Mouse (Mus musculus) cortical plate, adult 2 months (tissue): Measurements from ENCODE around the gene Arap2. TPM values are rescaled to one million over a fixed set of nuclear protein-coding genes. Genes with fewer than 3 reads are reported as not detected.

Experiments
- H3K27ac ChIP-seq: fragments of 200-500 bp; 2 replicates; pipeline ENCODE4 v1.5.1; 2012; ENCODE audit warnings: low read length, control low read depth, inconsistent platforms; ENCODE audit not compliant: insufficient read depth
- H3K4me1 ChIP-seq: fragments of 200-500 bp; 2 replicates; pipeline ENCODE4 v1.6.1; 2011; ENCODE audit warnings: low read length; ENCODE audit not compliant: control insufficient read depth, insufficient read depth
- H3K4me3 ChIP-seq: fragments of 200-500 bp; 2 replicates; pipeline ENCODE4 v1.5.1; 2011; ENCODE audit warnings: mild to moderate bottlenecking, low read length, control low read depth; ENCODE audit not compliant: insufficient read depth
- CTCF ChIP-seq: fragments of 200-500 bp; IDR thresholded peaks from 2 replicates; pipeline ENCODE4 v1.5.1; 2011; ENCODE audit warnings: mild to moderate bottlenecking, control low read depth, low read length; ENCODE audit not compliant: insufficient read depth; ENCODE audit errors: extremely low read depth
- POLR2A ChIP-seq: fragments of 200-500 bp; IDR thresholded peaks from 2 replicates; pipeline ENCODE4 v1.6.1; 2011; ENCODE audit warnings: mild to moderate bottlenecking, low read length, control low read depth; ENCODE audit not compliant: insufficient read depth; ENCODE audit errors: extremely low read depth
- polyA plus RNA-seq: library from polyadenylated mRNA; depleted of rRNA; stranded (reverse); fragments of >200 nt; gene quantifications from 2 replicates; pipeline ENCODE4 v1.2.3, GENCODE M21; 2012

Arap2 gene
- polyA plus RNA-seq, 1 experiment = 48.1 TPM

DNA sequence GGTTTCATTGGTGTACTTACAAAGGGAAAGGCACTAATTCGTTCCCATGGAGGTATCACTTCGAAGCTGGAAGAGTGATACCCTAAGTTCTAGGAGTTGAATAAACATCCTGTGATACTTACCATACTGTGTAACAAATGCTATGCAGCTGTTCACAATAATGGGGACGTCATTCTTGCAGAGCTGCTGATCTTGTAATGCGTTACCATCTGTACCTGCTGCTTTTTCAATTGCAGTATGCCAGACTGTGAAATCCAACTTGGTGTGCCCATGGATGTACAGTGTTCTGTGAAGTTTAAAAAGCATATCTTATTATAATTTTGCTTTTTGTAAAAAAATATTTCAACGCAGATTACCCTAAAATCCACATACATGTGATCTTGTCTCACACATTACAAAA, 112.0 kb downstream of the Arap2 start:
- Histone ChIP-seq H3K4me1 (no peaks in the 10 kb centered on the region), H3K4me3 (no peak overlapping the region), H3K27ac (no peak overlapping the region)
- TF ChIP-seq POLR2A (no peak), CTCF (no peak)

- no peak for TF ChIP-seq POLR2A
- TF ChIP-seq CTCF = no peak
- H3K4me3 ChIP-seq = no peak overlapping the region
- H3K27ac ChIP-seq = no peak overlapping the region
- H3K4me1 ChIP-seq = no peaks in the 10 kb centered on the region
Observed at GRCm38 (mm10) chr5:62642330-62642729, 123.6 kb downstream of the Arap2 start.

- Histone ChIP-seq H3K4me3 (no peak overlapping the region), H3K27ac (no peak overlapping the region), H3K4me1 (no peaks in the 10 kb centered on the region)
- TF ChIP-seq POLR2A (no peak), CTCF (no peak)
Observed at GRCm38 (mm10) chr5:62640501-62640900, 125.5 kb downstream of the Arap2 start.

- TF ChIP-seq POLR2A (no peak), CTCF (no peak)
- Histone ChIP-seq H3K27ac (no peak overlapping the region), H3K4me1 (no peaks in the 10 kb centered on the region), H3K4me3 (no peak overlapping the region)
Observed at GRCm38 (mm10) chr5:62636341-62636740, 129.6 kb downstream of the Arap2 start.

DNA sequence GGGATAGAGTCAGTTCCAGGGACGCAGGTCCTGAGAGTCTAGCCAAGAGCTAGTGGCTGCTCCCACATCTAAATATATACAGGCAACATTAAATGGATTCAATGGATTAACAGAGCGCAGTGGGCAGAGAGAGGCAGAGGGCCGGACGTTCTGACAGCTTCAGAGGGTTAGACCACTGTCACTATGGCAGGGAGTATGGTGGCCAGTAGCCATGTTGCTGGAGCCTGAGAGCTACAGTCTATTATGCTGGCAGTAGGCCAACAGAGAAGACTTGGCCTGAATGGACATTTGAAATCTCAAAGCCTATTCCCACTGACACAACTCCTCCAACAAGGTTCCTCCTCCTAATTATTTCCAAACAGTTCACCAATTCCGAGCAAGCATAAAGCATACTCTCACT, 137.1 kb downstream of the Arap2 start:
- TF ChIP-seq CTCF = no peak
- no peak for TF ChIP-seq POLR2A

DNA sequence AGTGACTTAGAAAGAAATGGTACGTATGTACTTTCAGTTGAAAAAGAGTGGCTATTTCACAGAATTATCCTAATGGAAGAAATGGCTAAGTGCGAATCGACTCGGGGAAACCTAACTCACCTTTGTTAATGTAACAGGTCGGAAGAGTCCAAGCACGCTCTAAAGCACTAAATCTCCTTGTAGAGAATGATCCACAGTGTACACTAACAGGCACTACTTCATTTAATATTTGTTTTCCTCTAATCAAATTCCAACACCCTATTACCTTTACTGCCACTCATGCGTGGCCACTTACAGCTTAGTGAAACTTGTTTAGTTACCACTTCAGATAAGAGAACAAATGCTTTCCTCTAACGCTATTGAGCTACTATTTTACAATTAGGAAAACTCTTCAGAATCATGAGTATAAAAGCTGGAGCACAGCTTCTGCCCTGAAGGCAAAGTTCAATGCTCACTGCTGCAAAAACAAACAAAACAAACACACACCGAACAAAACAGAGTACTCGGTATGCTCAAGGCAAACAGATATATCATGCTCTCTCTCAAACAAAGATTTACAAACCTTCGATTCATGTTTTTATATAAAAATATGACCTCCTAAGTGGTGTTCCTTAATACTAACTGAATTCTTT, 143.0 kb downstream of the Arap2 start:
- TF ChIP-seq POLR2A (no peak), CTCF (no peak)
- Histone ChIP-seq H3K4me3 (no peak overlapping the region), H3K27ac (no peak overlapping the region), H3K4me1 (no peaks in the 10 kb centered on the region)

More for the DNA sequence above, 137.1 kb downstream of the Arap2 start:
- Histone ChIP-seq H3K4me3 (no peak overlapping the region), H3K4me1 (no peaks in the 10 kb centered on the region), H3K27ac (no peak overlapping the region)

- H3K27ac ChIP-seq = no peak overlapping the region
- no peaks in the 10 kb centered on the region for H3K4me1 ChIP-seq
- no peak for TF ChIP-seq POLR2A
- TF ChIP-seq CTCF = no peak
- H3K4me3 ChIP-seq = no peak overlapping the region
Observed at GRCm38 (mm10) chr5:62618286-62618685, 147.7 kb downstream of the Arap2 start.

GRCm38 (mm10) chr5:62611990-62612389, 154.0 kb downstream of the Arap2 start:
- TF ChIP-seq POLR2A (no peak), CTCF (no peak)
- Histone ChIP-seq H3K4me3 (no peak overlapping the region), H3K4me1 (no peaks in the 10 kb centered on the region), H3K27ac (no peak overlapping the region)

DNA sequence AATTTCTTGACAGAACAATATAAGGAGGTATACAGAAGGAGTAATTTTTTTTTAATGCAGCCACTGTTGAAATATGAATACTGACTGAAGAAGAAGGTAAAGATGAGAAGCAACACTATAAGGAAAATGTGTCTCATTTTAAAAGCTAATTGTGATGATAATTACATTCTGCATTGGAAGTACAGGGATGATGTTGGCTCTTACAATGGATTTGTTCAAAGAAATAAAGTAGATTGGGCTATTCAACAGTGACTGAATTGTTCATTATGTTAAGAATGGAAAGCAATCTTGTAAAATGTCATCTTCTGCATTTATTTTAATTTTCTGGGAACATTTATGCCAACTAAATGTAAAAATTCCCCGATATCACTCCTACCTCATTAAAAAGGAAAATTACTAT, 178.6 kb downstream of the Arap2 start:
- no peaks in the 10 kb centered on the region for H3K4me1 ChIP-seq
- no peak for TF ChIP-seq CTCF
- TF ChIP-seq POLR2A = no peak
- no peak overlapping the region for H3K27ac ChIP-seq
- H3K4me3 ChIP-seq = no peak overlapping the region

DNA sequence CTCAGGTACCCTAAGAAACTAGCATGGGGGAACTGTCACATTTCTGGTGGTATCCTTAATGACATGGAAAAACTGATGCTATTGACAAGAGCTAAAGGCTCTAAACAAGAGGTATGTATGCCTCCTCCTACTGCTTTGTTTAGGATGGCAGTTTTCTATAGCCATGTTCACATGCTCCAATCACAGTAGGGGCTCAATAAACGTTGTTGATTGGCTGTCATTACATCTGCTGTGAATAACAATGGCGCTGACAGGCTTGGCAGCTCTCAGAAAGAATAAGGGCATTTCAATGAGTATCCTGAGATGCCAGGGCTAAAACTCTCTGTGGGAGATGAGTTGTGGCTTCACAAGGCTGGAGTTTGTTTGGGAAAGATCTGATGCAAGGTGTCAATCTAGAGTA, 183.3 kb downstream of the Arap2 start:
- no peak for TF ChIP-seq POLR2A
- no peak overlapping the region for H3K4me3 ChIP-seq
- no peaks in the 10 kb centered on the region for H3K4me1 ChIP-seq
- no peak overlapping the region for H3K27ac ChIP-seq
